Mouse (Mus musculus) megakaryocyte progenitor cell, adult 5-6 weeks (primary cell): ENCODE data around the gene Tmcc3. TPM values are rescaled to one million over a fixed set of nuclear protein-coding genes. Genes with fewer than 3 reads are reported as not detected.

ENCODE experiments used
- ATAC-seq: replicated peaks from 2 replicates; pipeline ENCODE4 v1.8.0; 2016; ENCODE audit warnings: mild to moderate bottlenecking, moderate TSS enrichment, inconsistent platforms; ENCODE audit not compliant: poor library complexity
- total RNA-seq, 2 experiments: library from RNA; stranded (forward) in 1 of 2; stranded (reverse) in 1 of 2; fragments of 157-497, 149-512 nt in 1 of 2; fragments of 200-1000 nt in 1 of 2; gene quantifications; 2 replicates each; pipeline versions ENCODE4 v1.2.3 to v1.2.4; 2015 to 2017

The Tmcc3 gene
- total RNA-seq (2015) (0.49 and 1.3 TPM in 2 replicates), total RNA-seq (2017) (0.78 TPM in 1 of 2 replicates, not detected in the other)

GRCm38 (mm10) chr10:94311511-94312006, at the start of gene Tmcc3:
Gene Tmcc3, plus strand, starts transcription at chr10:94311949.
- no peak for ATAC-seq

GRCm38 (mm10) chr10:94262646-94263045, 49.1 kb upstream of the Tmcc3 start:
- no peak for ATAC-seq

GRCm38 (mm10) chr10:94263211-94263610, 48.5 kb upstream of the Tmcc3 start:
- no peak for ATAC-seq

- ATAC-seq, result no peak
These were observed 45.9 kb upstream of the Tmcc3 start for GRCm38 (mm10) chr10:94265656-94266542.

- ATAC-seq, result no peak
These were observed 36.4 kb upstream of the Tmcc3 start for GRCm38 (mm10) chr10:94275321-94275720.

- no peak for ATAC-seq
These were observed 35.2 kb upstream of the Tmcc3 start for GRCm38 (mm10) chr10:94276511-94276910.

GRCm38 (mm10) chr10:94282179-94282578, 29.6 kb upstream of the Tmcc3 start:
- no peak for ATAC-seq

GRCm38 (mm10) chr10:94282797-94283196, 29.0 kb upstream of the Tmcc3 start:
- ATAC-seq, result no peak

- ATAC-seq, result no peak
These were observed 17.3 kb upstream of the Tmcc3 start for GRCm38 (mm10) chr10:94294437-94294836.

GRCm38 (mm10) chr10:94294933-94295750, 16.6 kb upstream of the Tmcc3 start:
- ATAC-seq, result no peak

GRCm38 (mm10) chr10:94295923-94296605, 15.7 kb upstream of the Tmcc3 start:
- no peak for ATAC-seq

- ATAC-seq, result no peak
These were observed 13.3 kb upstream of the Tmcc3 start, which contains the start of gene Gm4792 for GRCm38 (mm10) chr10:94298471-94298870. Gene Gm4792, minus strand, starts transcription at chr10:94298703.

- ATAC-seq, result no peak
These were observed 12.4 kb upstream of the Tmcc3 start for GRCm38 (mm10) chr10:94299301-94299700.

- ATAC-seq, result no peak
These were observed 7.6 kb upstream of the Tmcc3 start for GRCm38 (mm10) chr10:94304064-94304657.

- peak; percentile 63 for ATAC-seq
These were observed 6.2 kb upstream of the Tmcc3 start for GRCm38 (mm10) chr10:94305526-94305925.

- ATAC-seq, result no peak
These were observed 1.1 kb upstream of the Tmcc3 start for GRCm38 (mm10) chr10:94310499-94311267.

GRCm38 (mm10) chr10:94312007-94312715, 412 bp downstream of the Tmcc3 start:
- ATAC-seq, result peak; percentile 64

GRCm38 (mm10) chr10:94313146-94313545, 1.4 kb downstream of the Tmcc3 start:
- ATAC-seq, result no peak

GRCm38 (mm10) chr10:94318574-94318973, 6.8 kb downstream of the Tmcc3 start:
- no peak for ATAC-seq
